Mouse (Mus musculus) forebrain, embryonic 15.5 days (tissue): ENCODE measurements around the gene Rcbtb2. TPM values are rescaled to one million over a fixed set of nuclear protein-coding genes. Genes with fewer than 3 reads are reported as not detected.
"Not testable (repeated sequence)": the region's sequence is repeated elsewhere in the genome, so short reads cannot be mapped to it uniquely, and the experiment has no call there.

Source experiments
- ATAC-seq: fragments of 200-750 bp; cut with Nextera tagmentation; replicated peaks from 2 replicates; pipeline ENCODE4 v1.8.0; 2017; ENCODE audit warnings: mild to moderate bottlenecking, moderate TSS enrichment, moderate library complexity
- H3K27ac ChIP-seq: fragments of 300-500 bp; sonication (generic); replicated peaks from 2 replicates; pipeline ENCODE4 v1.5.1; 2015; ENCODE audit warnings: mild to moderate bottlenecking, inconsistent platforms
- H3K27me3 ChIP-seq: fragments of 300-500 bp; sonication (generic); 2 replicates; pipeline ENCODE4 v1.6.1; 2015; ENCODE audit warnings: inconsistent platforms
- H3K36me3 ChIP-seq: fragments of 300-500 bp; sonication (generic); 2 replicates; pipeline ENCODE4 v1.6.1; 2015; ENCODE audit warnings: mild to moderate bottlenecking, inconsistent platforms
- H3K4me1 ChIP-seq: fragments of 300-500 bp; sonication (generic); 2 replicates; pipeline ENCODE4 v1.6.1; 2015; ENCODE audit warnings: inconsistent platforms
- H3K4me2 ChIP-seq: fragments of 300-500 bp; sonication (generic); replicated peaks from 2 replicates; pipeline ENCODE4 v1.6.1; 2015; ENCODE audit warnings: mild to moderate bottlenecking, inconsistent platforms
- H3K4me3 ChIP-seq: fragments of 300-500 bp; sonication (generic); 2 replicates; pipeline ENCODE4 v1.5.1; 2015; ENCODE audit warnings: mild to moderate bottlenecking, inconsistent platforms
- H3K9ac ChIP-seq: fragments of 300-500 bp; sonication (generic); replicated peaks from 2 replicates; pipeline ENCODE4 v1.6.1; 2015; ENCODE audit warnings: mild to moderate bottlenecking, inconsistent platforms
- H3K9me3 ChIP-seq: fragments of 300-500 bp; sonication (generic); 2 replicates; pipeline ENCODE4 v1.6.1; 2016; ENCODE audit warnings: inconsistent platforms
- WGBS: fragments of 180-500 bp; shearing (Covaris S2); methylation state at CpG from one replicate; pipeline ENCODE4 v1.1.7; 2015; ENCODE audit warnings: mixed read lengths; 5-methylcytosine and 5-hydroxymethylcytosine counted together
- polyA plus RNA-seq: library from polyadenylated mRNA; unstranded; fragments of >200 nt; fragmentation: Nextera tagmentation; extraction: Ambion mirVana; gene quantifications from 2 replicates; pipeline ENCODE4 v1.2.1, GENCODE M21; 2015

The Rcbtb2 gene
- polyA plus RNA-seq, 1 experiment from 2014 or later, result 90.8 TPM

DNA sequence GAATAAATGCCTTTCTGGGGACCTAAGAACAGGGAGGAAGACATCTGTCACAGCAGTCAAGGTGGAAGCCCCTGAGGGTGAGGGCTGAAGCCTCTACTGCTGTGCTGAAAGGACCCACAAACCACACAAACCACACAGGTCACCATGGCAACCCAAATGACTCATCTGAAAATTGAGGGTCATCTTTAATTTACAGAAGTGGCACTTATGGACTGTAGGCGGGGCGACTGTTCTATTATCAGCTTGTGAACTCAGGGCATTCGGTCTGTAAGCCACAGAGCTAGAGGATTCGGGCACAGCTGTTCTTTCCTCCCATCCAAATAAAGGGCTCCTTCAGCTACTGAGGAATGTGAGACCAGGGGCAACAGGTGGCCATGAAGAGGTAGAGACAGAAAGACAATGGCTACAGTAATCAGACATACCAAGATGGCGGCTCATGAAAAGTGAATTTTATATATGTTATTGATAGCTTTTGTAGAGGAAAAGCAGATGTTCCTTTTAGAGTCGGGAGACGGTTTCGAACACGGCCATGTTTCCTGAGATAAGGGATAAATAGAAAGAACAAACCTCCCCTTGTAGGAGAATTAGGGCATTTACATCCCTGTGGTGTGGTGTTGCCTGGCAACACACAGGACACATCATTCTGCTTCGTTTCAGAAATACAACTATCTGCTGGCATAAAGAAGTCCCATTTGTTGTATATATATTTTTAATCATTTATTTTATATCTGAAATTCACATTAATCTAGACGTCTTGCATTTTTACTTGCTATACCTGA lies 17.2 kb upstream of the Rcbtb2 start:
- Histone ChIP-seq H3K9me3 (no peaks in the 10 kb centered on the region), H3K27ac (no peak overlapping the region), H3K27me3 (no peaks in the 10 kb centered on the region), H3K4me3 (no peak overlapping the region), H3K9ac (no peak overlapping the region), H3K4me2 (no peak overlapping the region), H3K36me3 (no peaks in the 10 kb centered on the region), H3K4me1 (no peaks in the 10 kb centered on the region)
- 57% methylated on average over 11 of the region's 11 CpGs for WGBS
- ATAC-seq, result no peak

DNA sequence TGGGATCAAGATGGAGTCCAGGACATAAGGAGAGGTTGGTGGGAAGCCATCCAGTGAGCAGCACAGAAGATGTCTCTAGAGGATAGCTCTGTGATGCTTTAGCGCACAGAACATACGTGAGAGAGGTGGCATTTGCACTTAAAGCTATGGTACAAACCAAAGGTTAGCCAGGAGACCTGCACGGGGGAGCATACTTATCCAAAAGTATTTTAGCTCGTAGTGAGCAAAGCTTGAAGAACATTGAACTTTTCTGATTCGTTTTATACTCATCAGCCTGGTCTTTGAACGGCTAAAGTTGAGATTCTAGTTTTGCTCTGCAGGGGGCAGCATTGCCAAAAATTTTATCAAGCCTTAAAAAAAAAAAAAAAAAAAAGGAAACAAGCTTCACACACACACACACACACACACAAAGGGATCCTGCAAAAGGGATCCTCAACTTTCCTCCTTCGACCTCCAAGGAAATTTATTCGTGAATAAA lies 16.6 kb upstream of the Rcbtb2 start:
- Histone ChIP-seq H3K27me3 (no peaks in the 10 kb centered on the region), H3K9ac (no peak overlapping the region), H3K9me3 (no peaks in the 10 kb centered on the region), H3K4me2 (no peak overlapping the region), H3K36me3 (no peaks in the 10 kb centered on the region), H3K4me1 (no peaks in the 10 kb centered on the region), H3K27ac (no peak overlapping the region), H3K4me3 (no peak overlapping the region)
- no peak for ATAC-seq
- 29% methylated on average over 8 of the region's 8 CpGs for WGBS

DNA sequence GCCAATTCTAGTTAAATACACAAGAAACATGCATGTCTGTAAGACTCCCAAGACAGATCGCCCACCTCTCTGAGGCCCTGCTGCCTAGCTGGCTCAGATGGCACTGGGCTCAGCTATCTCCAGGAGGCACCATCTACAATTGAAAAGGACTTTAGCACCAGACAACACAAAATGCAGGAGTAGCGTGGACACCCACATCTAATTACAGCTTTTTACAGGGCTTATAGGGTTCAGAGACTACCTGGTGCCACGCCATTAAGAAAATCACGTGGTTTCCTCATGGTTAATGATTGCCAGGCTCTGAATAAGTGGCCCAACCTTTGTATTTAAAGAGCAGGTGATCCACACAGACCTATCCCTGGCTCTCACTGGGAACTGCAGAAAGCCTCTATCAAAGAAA lies 15.9 kb upstream of the Rcbtb2 start:
- Histone ChIP-seq H3K9me3 (no peaks in the 10 kb centered on the region), H3K4me2 (no peak overlapping the region), H3K4me1 (no peaks in the 10 kb centered on the region), H3K27me3 (no peaks in the 10 kb centered on the region), H3K4me3 (no peak overlapping the region), H3K9ac (no peak overlapping the region), H3K36me3 (no peaks in the 10 kb centered on the region), H3K27ac (no peak overlapping the region)
- no peak for ATAC-seq
- 58% methylated on average over 4 of the region's 4 CpGs for WGBS

DNA sequence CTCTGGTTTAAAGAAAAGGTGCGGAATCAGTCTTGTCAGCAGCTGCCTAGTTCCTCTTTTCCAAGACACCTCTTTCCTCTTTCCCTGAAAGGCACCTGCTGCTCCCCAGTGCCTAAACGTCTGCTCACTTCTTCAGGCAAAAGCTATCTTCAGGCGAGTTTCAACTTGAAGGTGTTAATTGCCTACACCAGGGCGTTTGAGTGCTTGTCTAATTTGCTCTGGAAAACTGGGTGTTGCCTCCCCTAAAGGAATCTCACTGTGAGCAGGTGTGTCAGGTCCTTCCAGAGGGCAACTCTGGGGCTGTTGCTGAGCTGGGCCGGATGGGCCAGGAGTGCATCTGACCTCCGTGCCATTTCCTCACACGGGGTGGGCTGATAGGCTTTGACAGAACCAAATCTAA lies 15.5 kb upstream of the Rcbtb2 start:
- H3K4me1 ChIP-seq, result no peaks in the 10 kb centered on the region
- ATAC-seq, result no peak
- 43% methylated on average over 7 of the region's 7 CpGs for WGBS
- H3K36me3 ChIP-seq, result no peaks in the 10 kb centered on the region
- H3K4me3 ChIP-seq, result no peak overlapping the region
- no peak overlapping the region for H3K9ac ChIP-seq
- H3K9me3 ChIP-seq, result no peaks in the 10 kb centered on the region
- no peaks in the 10 kb centered on the region for H3K27me3 ChIP-seq
- no peak overlapping the region for H3K4me2 ChIP-seq
- H3K27ac ChIP-seq, result no peak overlapping the region

DNA sequence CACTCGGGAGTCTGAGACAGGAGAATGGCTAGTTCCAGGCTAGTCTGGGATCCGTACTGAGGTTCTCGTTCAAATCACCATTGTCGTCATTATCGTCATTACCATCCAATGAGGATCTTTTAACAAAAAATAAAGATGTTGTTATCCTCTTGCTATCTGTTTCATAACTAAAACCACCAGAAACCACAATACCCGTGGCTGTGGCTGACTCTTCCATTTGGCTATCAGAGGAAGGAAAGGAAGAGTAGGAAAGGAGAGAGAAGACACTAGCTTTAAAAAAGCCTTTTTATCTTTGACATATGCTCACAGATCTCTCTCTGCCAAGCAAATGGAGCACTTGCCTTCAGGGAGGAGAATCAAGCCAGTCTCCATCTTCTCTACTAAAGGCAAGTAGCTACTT lies 14.9 kb upstream of the Rcbtb2 start:
- no peak overlapping the region for H3K27ac ChIP-seq
- no peak for ATAC-seq
- WGBS, result 90% methylated on average over 6 of the region's 6 CpGs

DNA sequence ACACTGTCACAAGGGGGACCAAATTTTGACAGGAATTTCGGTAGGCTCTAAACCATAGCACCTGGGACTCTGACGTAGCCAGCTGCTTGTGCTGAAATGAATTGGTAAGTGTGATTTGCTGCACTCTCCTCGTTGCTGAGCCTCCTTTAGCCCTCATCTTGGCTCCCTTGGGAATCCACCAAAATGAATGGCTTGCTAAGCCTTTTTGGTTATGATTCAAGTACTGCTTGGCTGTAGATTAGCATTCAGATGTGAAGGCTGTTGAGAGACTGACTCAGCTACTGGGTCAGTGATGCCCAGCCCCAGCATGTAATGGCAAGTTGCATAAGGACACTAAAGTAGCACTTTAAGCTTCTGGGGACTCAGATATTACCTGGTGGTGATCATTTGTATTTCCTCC lies 12.2 kb upstream of the Rcbtb2 start:
- H3K27me3 ChIP-seq, result no peaks in the 10 kb centered on the region
- H3K9ac ChIP-seq, result no peak overlapping the region
- H3K9me3 ChIP-seq, result no peaks in the 10 kb centered on the region
- no peak overlapping the region for H3K27ac ChIP-seq
- no peak overlapping the region for H3K4me3 ChIP-seq
- no peaks in the 10 kb centered on the region for H3K4me1 ChIP-seq
- H3K36me3 ChIP-seq, result no peaks in the 10 kb centered on the region
- no peak for ATAC-seq
- H3K4me2 ChIP-seq, result no peak overlapping the region
- 57% methylated on average over 3 of the region's 3 CpGs for WGBS

More for the DNA sequence above, 14.9 kb upstream of the Rcbtb2 start:
- Histone ChIP-seq H3K36me3 (no peaks in the 10 kb centered on the region), H3K4me1 (no peaks in the 10 kb centered on the region), H3K4me2 (no peak overlapping the region), H3K9me3 (no peaks in the 10 kb centered on the region), H3K9ac (no peak overlapping the region), H3K27me3 (no peaks in the 10 kb centered on the region), H3K4me3 (no peak overlapping the region)

DNA sequence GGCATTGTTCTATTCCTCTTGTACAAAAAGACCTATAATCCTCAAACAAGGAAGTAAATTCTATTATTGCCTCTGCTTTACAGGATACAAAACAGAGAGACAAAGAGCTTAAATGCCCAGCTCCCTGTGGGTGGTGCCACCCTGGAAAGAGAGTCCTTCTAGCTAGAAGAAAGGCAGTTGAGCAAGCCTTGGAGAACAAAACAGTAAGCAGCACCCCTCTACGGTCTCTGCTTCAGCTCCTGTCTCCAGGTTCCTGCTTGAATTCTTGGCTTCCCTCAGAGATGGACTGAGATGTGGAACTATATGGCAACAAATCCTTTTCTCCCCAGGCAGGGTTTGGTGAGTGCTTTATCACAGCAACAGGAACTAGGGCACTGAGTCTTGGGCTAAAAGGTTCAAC lies 11.7 kb upstream of the Rcbtb2 start:
- Histone ChIP-seq H3K4me3 (no peak overlapping the region), H3K4me1 (no peaks in the 10 kb centered on the region), H3K9me3 (no peaks in the 10 kb centered on the region), H3K27ac (no peak overlapping the region), H3K9ac (no peak overlapping the region), H3K27me3 (no peaks in the 10 kb centered on the region), H3K4me2 (no peak overlapping the region), H3K36me3 (no peaks in the 10 kb centered on the region)
- ATAC-seq, result no peak
- 32% methylated on average over 1 of the region's 1 CpGs for WGBS

DNA sequence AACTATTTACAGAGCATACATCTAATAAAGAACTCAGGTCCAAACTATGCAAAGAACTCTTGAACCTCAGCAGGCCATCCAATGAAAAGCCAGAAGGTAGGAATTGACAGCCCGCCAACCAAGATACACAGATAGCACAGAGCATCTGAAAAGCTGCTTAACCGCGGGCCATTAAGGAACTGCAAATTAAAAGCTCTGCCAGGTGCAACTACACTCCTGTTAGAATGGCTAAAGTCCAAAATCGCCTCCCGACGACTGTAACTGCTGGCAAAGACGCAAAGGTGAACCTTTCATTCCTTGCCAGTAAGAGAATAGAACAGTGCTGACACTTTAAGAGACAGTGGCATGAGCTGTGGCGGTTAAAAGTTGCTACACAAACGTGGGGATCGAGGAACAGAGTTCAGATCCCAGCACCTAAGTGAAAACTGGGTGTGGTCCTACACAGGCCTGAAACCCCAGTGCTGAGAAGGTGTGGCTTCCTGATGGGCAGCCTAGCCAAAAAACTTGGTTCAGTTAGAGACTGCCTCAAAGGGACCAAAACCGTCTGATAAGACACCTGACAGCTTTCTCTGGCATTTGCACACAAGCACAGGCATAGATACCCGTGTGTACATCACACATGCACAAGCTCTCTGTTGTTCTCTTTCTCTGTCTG lies 10.5 kb upstream of the Rcbtb2 start:
- Histone ChIP-seq H3K27me3 (no peaks in the 10 kb centered on the region), H3K9ac (no peak overlapping the region), H3K4me3 (no peak overlapping the region), H3K27ac (no peak overlapping the region), H3K36me3 (no peaks in the 10 kb centered on the region), H3K4me2 (no peak overlapping the region), H3K4me1 (no peaks in the 10 kb centered on the region), H3K9me3 (no peaks in the 10 kb centered on the region)
- 47% methylated on average over 12 of the region's 12 CpGs for WGBS
- ATAC-seq, result no peak

DNA sequence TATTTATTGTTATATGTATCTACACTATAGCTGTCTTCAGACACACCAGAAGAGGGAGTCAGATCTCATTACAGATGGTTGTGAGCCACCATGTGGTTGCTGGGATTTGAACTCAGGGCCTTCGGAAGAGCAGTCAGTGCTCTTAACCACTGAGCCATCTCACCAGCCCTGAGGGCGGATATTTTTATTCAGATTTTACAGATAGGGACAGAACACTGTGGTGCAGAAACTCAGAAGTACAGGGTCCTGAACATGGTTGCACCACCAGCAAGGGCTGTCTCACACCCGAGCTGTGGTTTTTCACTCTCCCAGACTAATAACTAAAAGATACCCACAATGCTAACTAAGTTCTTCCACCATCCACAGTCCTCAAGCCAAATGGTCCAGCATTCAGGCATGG lies 7.9 kb upstream of the Rcbtb2 start:
- WGBS, result 95% methylated on average over 3 of the region's 3 CpGs
- H3K9me3 ChIP-seq, H3K27me3 ChIP-seq, H3K4me2 ChIP-seq, H3K4me1 ChIP-seq, H3K36me3 ChIP-seq, H3K4me3 ChIP-seq, H3K27ac ChIP-seq, ATAC-seq, H3K9ac ChIP-seq: not testable (repeated sequence)

DNA sequence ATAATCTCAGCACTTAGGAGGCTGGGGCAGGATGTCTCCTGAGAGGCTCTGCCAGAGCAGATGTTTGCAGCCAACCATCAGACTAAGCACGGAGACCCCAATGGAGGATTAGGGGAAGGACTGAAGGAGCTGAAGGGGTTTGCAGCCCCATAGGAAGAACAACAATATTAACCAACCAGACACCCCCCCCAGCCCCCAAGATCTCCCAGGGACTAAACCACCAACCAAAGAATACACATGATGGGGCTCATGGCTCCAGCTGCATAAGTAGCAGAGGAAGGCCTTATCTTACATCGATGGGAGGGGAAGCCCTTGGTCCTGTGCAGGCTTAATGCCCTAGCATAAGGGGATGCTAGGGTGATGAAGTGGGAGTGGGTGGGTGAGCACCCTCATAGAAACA lies 6.5 kb upstream of the Rcbtb2 start:
- WGBS, result 72% methylated on average over 2 of the region's 2 CpGs
- no peaks in the 10 kb centered on the region for H3K4me1 ChIP-seq
- no peaks in the 10 kb centered on the region for H3K36me3 ChIP-seq
- no peak overlapping the region for H3K4me2 ChIP-seq
- ATAC-seq, result no peak
- H3K4me3 ChIP-seq, result no peak overlapping the region
- H3K9ac ChIP-seq, result no peak overlapping the region
- no peaks in the 10 kb centered on the region for H3K9me3 ChIP-seq
- no peaks in the 10 kb centered on the region for H3K27me3 ChIP-seq
- H3K27ac ChIP-seq, result no peak overlapping the region

DNA sequence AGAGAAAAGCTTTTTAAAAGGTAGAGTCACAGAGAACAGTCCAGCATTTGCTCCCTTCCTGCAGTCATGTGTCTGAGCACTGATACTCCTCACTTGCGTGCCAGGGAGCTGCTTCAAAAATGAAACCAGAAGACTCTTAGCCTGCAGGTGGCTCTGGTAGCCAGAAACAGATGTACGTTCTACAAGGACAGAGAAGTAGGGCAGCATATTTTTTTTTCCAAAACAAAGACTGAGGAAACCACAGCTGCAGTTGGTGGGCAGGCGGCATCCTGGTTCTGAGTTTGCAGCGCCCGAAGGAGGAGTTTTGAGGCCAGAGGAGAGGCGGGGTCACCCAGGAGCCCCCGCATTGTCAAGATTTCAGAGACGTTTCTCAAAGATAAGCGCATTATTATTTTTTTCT lies 5.9 kb upstream of the Rcbtb2 start:
- 66% methylated on average over 9 of the region's 9 CpGs for WGBS
- Histone ChIP-seq H3K27me3 (no peaks in the 10 kb centered on the region), H3K9ac (no peak overlapping the region), H3K27ac (no peak overlapping the region), H3K4me2 (no peak overlapping the region), H3K4me1 (no peaks in the 10 kb centered on the region), H3K36me3 (no peaks in the 10 kb centered on the region), H3K9me3 (no peaks in the 10 kb centered on the region), H3K4me3 (no peak overlapping the region)
- ATAC-seq, result no peak

DNA sequence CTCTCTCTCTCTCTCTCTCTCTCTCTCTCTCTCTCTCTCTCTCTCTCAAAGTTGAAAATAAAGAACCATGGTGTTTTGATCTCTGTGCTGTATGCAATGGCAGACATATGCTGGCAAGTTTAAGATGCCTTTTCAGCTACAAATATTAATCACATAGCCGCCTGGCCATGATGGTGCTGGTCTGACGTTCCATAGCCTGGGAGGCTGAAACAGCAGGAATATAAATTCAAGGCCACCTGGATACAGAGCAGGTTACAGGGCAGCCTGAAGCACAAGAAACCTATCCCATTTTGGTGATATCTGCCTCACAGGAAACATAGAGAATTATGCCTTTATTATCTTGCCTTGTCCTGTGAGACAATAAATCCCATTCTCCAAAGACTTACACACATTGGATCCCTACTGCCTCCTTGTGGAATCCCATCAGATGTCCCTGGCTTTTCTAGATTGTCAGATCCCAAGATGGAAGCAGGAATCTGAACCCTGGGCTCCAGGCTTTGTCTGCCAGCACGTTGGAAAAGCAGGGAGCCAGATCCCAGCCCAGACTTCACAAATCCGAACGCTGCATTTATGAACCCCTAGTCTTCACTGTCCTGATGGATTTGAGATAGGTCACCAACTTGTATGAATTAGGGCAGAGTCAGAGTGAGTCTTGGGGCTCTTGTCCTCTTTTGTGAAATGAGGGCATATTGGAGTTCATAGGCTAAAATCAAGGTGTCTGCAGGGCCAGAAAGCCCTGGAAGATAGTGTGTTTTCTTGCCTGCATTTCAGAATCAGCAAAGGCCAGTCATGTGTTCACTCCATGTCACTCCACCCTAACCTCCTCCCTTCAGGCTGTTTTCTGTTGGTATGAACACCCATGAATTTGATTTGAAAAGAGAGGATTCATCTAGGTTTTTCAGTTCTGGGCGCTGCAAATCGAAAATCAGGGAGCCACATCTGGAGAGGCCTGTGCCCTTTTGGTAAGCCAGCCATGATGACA lies 5.1 kb upstream of the Rcbtb2 start:
- no peaks in the 10 kb centered on the region for H3K4me1 ChIP-seq
- H3K27ac ChIP-seq, result no peak overlapping the region
- no peaks in the 10 kb centered on the region for H3K9me3 ChIP-seq
- H3K9ac ChIP-seq, result no peak overlapping the region
- WGBS, result 81% methylated on average over 7 of the region's 7 CpGs
- no peak for ATAC-seq
- no peaks in the 10 kb centered on the region for H3K27me3 ChIP-seq
- H3K4me3 ChIP-seq, result no peak overlapping the region
- no peaks in the 10 kb centered on the region for H3K36me3 ChIP-seq
- H3K4me2 ChIP-seq, result no peak overlapping the region
